Mouse (Mus musculus) brain, embryonic 14.5 days (tissue): ENCODE data around the gene Duoxa1. TPM values are rescaled to one million over a fixed set of nuclear protein-coding genes. Genes with fewer than 3 reads are reported as not detected.

ENCODE experiments used
- DNase-seq: peaks from one replicate; pipeline ENCODE4 v3.0.0-alpha.2; 2011; ENCODE audit warnings: low read depth
- CTCF ChIP-seq: fragments of 200-500 bp; IDR thresholded peaks from 2 replicates; pipeline ENCODE4 v1.5.1; 2012; ENCODE audit warnings: inconsistent platforms, mild to moderate bottlenecking, moderate library complexity, borderline replicate concordance; ENCODE audit not compliant: insufficient read depth, insufficient read length; ENCODE audit errors: extremely low read depth
- POLR2A ChIP-seq: fragments of 200-500 bp; IDR thresholded peaks from 2 replicates; pipeline ENCODE4 v1.6.1; 2012; ENCODE audit warnings: mild to moderate bottlenecking, inconsistent platforms, borderline replicate concordance; ENCODE audit not compliant: poor library complexity, insufficient read depth, insufficient read length, severe bottlenecking; ENCODE audit errors: extremely low read depth
- polyA plus RNA-seq: library from polyadenylated mRNA; depleted of rRNA; stranded (reverse); fragments of >200 nt; gene quantifications from 2 replicates; pipeline ENCODE4 v1.2.3, GENCODE M21; 2012; rRNA removed

Duoxa1 gene
- polyA plus RNA-seq, 1 experiment = 0.18 TPM

- no peak for DNase-seq
- TF ChIP-seq CTCF = no peak
- no peak for TF ChIP-seq POLR2A
Measured at GRCm38 (mm10) chr2:122266407-122267193, 46.9 kb downstream of the Duoxa1 start.

- TF ChIP-seq POLR2A (no peak), CTCF (no peak)
- DNase-seq = peak; percentile 88
Measured at GRCm38 (mm10) chr2:122264690-122265089, 48.8 kb downstream of the Duoxa1 start.

- TF ChIP-seq CTCF (no peak), POLR2A (no peak)
- DNase-seq = no peak
Measured at GRCm38 (mm10) chr2:122260729-122261128, 52.8 kb downstream of the Duoxa1 start.

GRCm38 (mm10) chr2:122255997-122256396 is 57.5 kb downstream of the Duoxa1 start:
- no peak for TF ChIP-seq CTCF
- no peak for TF ChIP-seq POLR2A
- no peak for DNase-seq

Other genes with a start within 250 kb of the Duoxa1 start
- 13.3 and 14.9 TPM in 2 replicates for gene Spg11, start 195.3 kb downstream of the Duoxa1 start, polyA plus RNA-seq
- gene B2m, start 166.0 kb downstream of the Duoxa1 start, polyA plus RNA-seq = 36.0 and 52.2 TPM in 2 replicates
- gene Trim69, start 153.0 kb downstream of the Duoxa1 start, polyA plus RNA-seq = not detected in 2 replicates
- not detected in 2 replicates for gene Patl2, start 127.5 kb downstream of the Duoxa1 start, polyA plus RNA-seq
- gene Terb2, start 127.5 kb downstream of the Duoxa1 start, polyA plus RNA-seq = not detected in 2 replicates
- 10.3 and 13.4 TPM in 2 replicates for gene Sord, start 79.0 kb downstream of the Duoxa1 start, polyA plus RNA-seq
- 0.08 TPM in 2 replicates for gene Duox2, start 15.3 kb downstream of the Duoxa1 start, polyA plus RNA-seq
- gene Duoxa2, start 14.8 kb downstream of the Duoxa1 start, polyA plus RNA-seq = 0.04 and 0.05 TPM in 2 replicates
- 0.08 and 0.22 TPM in 2 replicates for gene Duox1, start 1.9 kb upstream of the Duoxa1 start, polyA plus RNA-seq
- gene Shf, start 55.4 kb upstream of the Duoxa1 start, polyA plus RNA-seq = 84.9 and 88.6 TPM in 2 replicates
- 0.04 and 0.05 TPM in 2 replicates for gene Slc28a2, start 112.7 kb upstream of the Duoxa1 start, polyA plus RNA-seq
- gene Gm14085, start 171.2 kb upstream of the Duoxa1 start, polyA plus RNA-seq = not detected in 2 replicates